ENCODE assay signal across 10 mouse cellular contexts in genomic region chr17:45733038-45733734, GRCm38 (mm10). TPM values are rescaled to one million over a fixed set of nuclear protein-coding genes. Genes with fewer than 3 reads are reported as not detected.
DNase-seq lines count a peak whose midpoint lies in the region; ATAC-seq and TF ChIP-seq lines count a peak whose summit lies in the region.
"Had no signal": no experiment of that assay in that cellular context is flagged by ENCODE, and none has a peak within 500 bp of the region (broad histone marks: within the 10 kb centered on the region; RNA-seq: fewer than 3 reads in every experiment).

No protein-coding gene starts in this region.

- peak; percentile 1 for ATAC-seq in forebrain, embryonic 14.5 days
- ATAC-seq in kidney, postnatal 0 days (replicated peaks; ENCODE audit: low FRiP score, low read depth), result no peak
- peak; percentile 1; the same call in 1 of the 2 replicates for ATAC-seq in midbrain, embryonic 16.5 days

- H3K9ac ChIP-seq in heart, adult 2 months (ENCODE audit: low read depth, low read length), result no peak overlapping the region
- H3K9ac ChIP-seq in ES-E14 (ENCODE audit: insufficient read depth, low read depth, low read length, poor library complexity, severe bottlenecking), result peak overlapping the region; percentile 63
- peak overlapping the region; percentile 55 for H3K9ac ChIP-seq in forebrain, embryonic 14.5 days (ENCODE audit: low read length)
- peak overlapping the region; percentile 46 for H3K9ac ChIP-seq in kidney, postnatal 0 days (ENCODE audit: low read depth, low read length)
- peak overlapping the region; percentile 64; the same call in 1 of the 2 replicates for H3K9ac ChIP-seq in midbrain, embryonic 16.5 days (ENCODE audit: low read depth, low read length)

- H3K27me3 ChIP-seq in heart, adult 2 months (ENCODE audit: control insufficient read depth, insufficient read depth, low read length), result no peaks in the 10 kb centered on the region
- no peaks in the 10 kb centered on the region for H3K27me3 ChIP-seq in forebrain, embryonic 14.5 days (replicated peaks; ENCODE audit: control insufficient read depth, insufficient read depth, low read length)
- H3K27me3 ChIP-seq in kidney, postnatal 0 days (ENCODE audit: insufficient read depth, low read length), result no peaks in the 10 kb centered on the region
- H3K27me3 ChIP-seq in midbrain, embryonic 16.5 days (ENCODE audit: control insufficient read depth, insufficient read depth, low read depth, low read length), result peaks cover 3% of the 10 kb centered on the region; the same call in 1 of the 2 replicates

- H3K79me2 ChIP-seq in heart, adult 2 months (replicated peaks; ENCODE audit: control insufficient read depth, insufficient read depth, low read length), result no peaks in the 10 kb centered on the region

- no peak overlapping the region; the same call in 1 of the 2 replicates for H3K27ac ChIP-seq in heart, adult 2 months
- H3K27ac ChIP-seq in ES-E14 (ENCODE audit: insufficient read depth, low read depth, low read length, poor library complexity, severe bottlenecking), result no peak overlapping the region
- H3K27ac ChIP-seq in forebrain, embryonic 14.5 days (ENCODE audit: low read depth, low read length), result no peak overlapping the region
- no peak overlapping the region for H3K27ac ChIP-seq in kidney, postnatal 0 days
- H3K27ac ChIP-seq in midbrain, embryonic 16.5 days (ENCODE audit: low read length), result no peak overlapping the region

- TF ChIP-seq EP300 in heart, adult 2 months (IDR thresholded peaks at IDR 0.05; ENCODE audit: insufficient read depth, low read depth, low read length), result no peak

- peak overlapping the region; percentile 78 for H3K4me2 ChIP-seq in forebrain, embryonic 14.5 days (ENCODE audit: low read length)
- H3K4me2 ChIP-seq in kidney, postnatal 0 days (ENCODE audit: low read length), result peak overlapping the region; percentile 67
- H3K4me2 ChIP-seq in midbrain, embryonic 16.5 days (ENCODE audit: low read length), result peak overlapping the region; percentile 77

- peaks cover 7% of the 10 kb centered on the region for H3K4me1 ChIP-seq in heart, adult 2 months (ENCODE audit: control insufficient read depth, insufficient read depth, low read length)
- peaks cover 4 to 30% of the 10 kb centered on the region in 2 experiments; a peak in 3 of 4 replicates for H3K4me1 ChIP-seq in ES-E14 (ENCODE audit: control insufficient read depth in 2 of 2, insufficient read depth in 2 of 2, low read length in 2 of 2, poor library complexity in 1 of 2)
- peaks cover 35% of the 10 kb centered on the region for H3K4me1 ChIP-seq in forebrain, embryonic 14.5 days (ENCODE audit: control insufficient read depth, insufficient read depth, low read length)
- H3K4me1 ChIP-seq in kidney, postnatal 0 days (replicated peaks; ENCODE audit: insufficient read depth, low read length), result peaks cover 30% of the 10 kb centered on the region
- peaks cover 22% of the 10 kb centered on the region for H3K4me1 ChIP-seq in midbrain, embryonic 16.5 days (ENCODE audit: control insufficient read depth, insufficient read depth, low read length)

- no peak for TF ChIP-seq CTCF in heart, adult 2 months (IDR thresholded peaks at IDR 0.05)
- TF ChIP-seq CTCF in kidney, postnatal 0 days (IDR thresholded peaks at IDR 0.05; ENCODE audit: low read depth), result no peak

- DNase-seq in heart, adult 2 months, result no peak
- DNase-seq in heart, adult 8-10 months (ENCODE audit: low spot score), result no peak
- no peak for DNase-seq in ES-E14 (ENCODE audit: low read depth, low spot score)
- DNase-seq in forebrain, embryonic 14.5 days (ENCODE audit: low spot score), result peak; percentile 23
- no peak for DNase-seq in kidney, postnatal 0 days (ENCODE audit: low spot score)
- DNase-seq in gastrocnemius, postnatal 14 days, result no peak
- DNase-seq in ovary, adult 18-20 months (ENCODE audit: low spot score), result no peak

- intact Hi-C loops in heart, adult 2 months (cut with DNase I), result loop anchor here (5.0 to 10.0 kb wide), 2 partner anchors 432 to 564 kb away; partner anchors contain the start of genes Dlk2 and Gtpbp2
- intact Hi-C loops in gastrocnemius, postnatal 14 days (cut with DNase I; ENCODE audit: low total_unique reads), result loop anchor here (5.0 kb wide), 1 partner anchor 399 kb away; no protein-coding TSS in a partner anchor

- TF ChIP-seq POLR2A in heart, adult 2 months (IDR thresholded peaks at IDR 0.05; ENCODE audit: insufficient read depth, low read depth, low read length), result no peak

- no peaks in the 10 kb centered on the region for H3K36me3 ChIP-seq in heart, adult 2 months (ENCODE audit: control insufficient read depth, insufficient read depth, low read length)
- no peaks in the 10 kb centered on the region for H3K36me3 ChIP-seq in ES-E14 (ENCODE audit: control insufficient read depth, insufficient read depth, low read length, poor library complexity, severe bottlenecking)
- no peaks in the 10 kb centered on the region for H3K36me3 ChIP-seq in forebrain, embryonic 14.5 days (ENCODE audit: control insufficient read depth, insufficient read depth, low read length)
- no peaks in the 10 kb centered on the region for H3K36me3 ChIP-seq in kidney, postnatal 0 days (ENCODE audit: insufficient read depth, low read length)
- no peaks in the 10 kb centered on the region for H3K36me3 ChIP-seq in midbrain, embryonic 16.5 days (ENCODE audit: control insufficient read depth, insufficient read depth, low read length)

- peak overlapping the region; percentile 20; the same call in 1 of the 2 replicates for H3K4me3 ChIP-seq in heart, adult 2 months
- H3K4me3 ChIP-seq in ES-E14 (ENCODE audit: insufficient read depth in 1 of 2, low read depth in 1 of 2, low read length in 2 of 2, poor library complexity in 1 of 2, severe bottlenecking in 1 of 2), result peak overlapping the region; percentile 62 to 63
- peak overlapping the region; percentile 30 for H3K4me3 ChIP-seq in forebrain, embryonic 14.5 days (ENCODE audit: low read depth, low read length)
- peak overlapping the region; percentile 25; the same call in 1 of the 2 replicates for H3K4me3 ChIP-seq in kidney, postnatal 0 days (replicated peaks; ENCODE audit: low read depth, low read length)
- peak overlapping the region; percentile 35 for H3K4me3 ChIP-seq in midbrain, embryonic 16.5 days (ENCODE audit: low read depth, low read length)

- in situ Hi-C loops in ES-E14 (cut with MboI; ENCODE audit: low sequenced_read_pairs in 2 of 2, unreplicated experiment in 2 of 2), result loop anchor here in 1 of 2 experiments (5.0 kb wide), 1 partner anchor 299 kb away; the partner anchor contains the start of gene Vegfa

- 77% methylated on average over 19 of the region's 19 CpGs for WGBS in heart, adult 2 months
- 28% methylated on average over 19 of the region's 19 CpGs for WGBS in forebrain, embryonic 14.5 days
- 45% methylated on average over 18 of the region's 19 CpGs for WGBS in kidney, postnatal 0 days
- 54% methylated on average over 19 of the region's 19 CpGs for WGBS in midbrain, embryonic 16.5 days

- H3K9me3 ChIP-seq in ES-E14 (ENCODE audit: control insufficient read depth, insufficient read depth, low read depth, low read length), result no peaks in the 10 kb centered on the region
- no peaks in the 10 kb centered on the region for H3K9me3 ChIP-seq in forebrain, embryonic 14.5 days (replicated peaks; ENCODE audit: control insufficient read depth, low read length)
- H3K9me3 ChIP-seq in kidney, postnatal 0 days (replicated peaks; ENCODE audit: low read length), result no peaks in the 10 kb centered on the region
- H3K9me3 ChIP-seq in midbrain, embryonic 16.5 days (replicated peaks; ENCODE audit: control insufficient read depth, low read length, poor library complexity, severe bottlenecking), result no peaks in the 10 kb centered on the region

TF ChIP-seq in ES-E14, 5 proteins besides CTCF, POLR2A, EP300 and RAD21:
- TF ChIP-seq MAFK (IDR thresholded peaks at IDR 0.05; ENCODE audit: insufficient read depth, low read depth, low read length) (no peak), ZC3H11A (IDR thresholded peaks at IDR 0.05; ENCODE audit: borderline replicate concordance, low read depth, low read length) (no peak), ZNF384 (IDR thresholded peaks at IDR 0.05; ENCODE audit: low read depth, low read length) (no peak), CHD2 (IDR thresholded peaks at IDR 0.05; ENCODE audit: low read depth, low read length) (no peak), HCFC1 (IDR thresholded peaks at IDR 0.05; ENCODE audit: borderline replicate concordance, insufficient read depth, low read length) (no peak)

RNA-seq across cellular contexts. Expression of gene 1600014C23Rik, which starts 0.5 kb away (rescaled TPM):
- under 1 TPM in 1 of 2 experiments, not detected in 1; 0.66 TPM for total RNA-seq in heart, adult 2 months (2021)
- polyA plus RNA-seq in heart, adult 2 months (2012; rRNA removed), result 0.88 TPM in 1 of 2 replicates, not detected in the other
- 1 to 10 TPM in 1 of 4 experiments, under 1 TPM in 3; 0.56 to 1.2 (median 0.94) TPM for total RNA-seq in heart, adult 8-10 months (2022)
- total RNA-seq in ES-E14 (2012; rRNA removed), result 0.58 TPM in 1 of 2 replicates, not detected in the other
- polyA plus RNA-seq in forebrain, embryonic 14.5 days (2014; fragmentation: Nextera tagmentation; extraction: Ambion mirVana), result 0.38 TPM in 1 of 2 replicates, not detected in the other
- polyA plus RNA-seq in kidney, postnatal 0 days (2015; fragmentation: Nextera tagmentation; extraction: Ambion mirVana), result 0.66 TPM in 1 of 2 replicates, not detected in the other
- 0.46 TPM in 1 of 2 replicates, not detected in the other for polyA plus RNA-seq in midbrain, embryonic 16.5 days (2015; fragmentation: Nextera tagmentation; extraction: Ambion mirVana)
- total RNA-seq in gastrocnemius, postnatal 14 days (2021), result not detected
- total RNA-seq: common myeloid progenitor, adult 5-6 weeks had no signal
- polyA plus RNA-seq: C2C12 had no signal

RNA-seq across cellular contexts. Expression of gene Tmem63b, which starts 46.5 kb away (rescaled TPM):
- 10 to 100 TPM; 81.8 to 90.1 TPM for total RNA-seq in heart, adult 2 months (2021)
- polyA plus RNA-seq in heart, adult 2 months (2012; rRNA removed), result 122 and 154 TPM in 2 replicates
- 10 to 100 TPM; 91.5 to 96.4 (median 93.2) TPM for total RNA-seq in heart, adult 8-10 months (2022)
- total RNA-seq in ES-E14 (2012; rRNA removed), result 89.1 and 139 TPM in 2 replicates
- polyA plus RNA-seq in forebrain, embryonic 14.5 days (2014; fragmentation: Nextera tagmentation; extraction: Ambion mirVana), result 70.9 and 81.1 TPM in 2 replicates
- 29.6 and 32.7 TPM in 2 replicates for polyA plus RNA-seq in kidney, postnatal 0 days (2015; fragmentation: Nextera tagmentation; extraction: Ambion mirVana)
- 150 and 155 TPM in 2 replicates for polyA plus RNA-seq in midbrain, embryonic 16.5 days (2015; fragmentation: Nextera tagmentation; extraction: Ambion mirVana)
- total RNA-seq in gastrocnemius, postnatal 14 days (2021), result 10 to 100 TPM; 52.9 to 57.0 TPM

RNA-seq across cellular contexts. Expression of gene Mrpl14, which starts 47.1 kb away (rescaled TPM):
- total RNA-seq in heart, adult 2 months (2021), result 100 to 1,000 TPM; 149 to 161 TPM
- polyA plus RNA-seq in heart, adult 2 months (2012; rRNA removed), result 133 and 170 TPM in 2 replicates
- total RNA-seq in heart, adult 8-10 months (2022), result 100 to 1,000 TPM; 163 to 174 (median 168) TPM
- total RNA-seq in ES-E14 (2012; rRNA removed), result 39.2 and 48.2 TPM in 2 replicates
- polyA plus RNA-seq in forebrain, embryonic 14.5 days (2014; fragmentation: Nextera tagmentation; extraction: Ambion mirVana), result 119 and 151 TPM in 2 replicates
- 148 and 160 TPM in 2 replicates for polyA plus RNA-seq in kidney, postnatal 0 days (2015; fragmentation: Nextera tagmentation; extraction: Ambion mirVana)
- 115 and 118 TPM in 2 replicates for polyA plus RNA-seq in midbrain, embryonic 16.5 days (2015; fragmentation: Nextera tagmentation; extraction: Ambion mirVana)
- 10 to 100 TPM; 83.3 to 86.3 TPM for total RNA-seq in gastrocnemius, postnatal 14 days (2021)
